Mouse (Mus musculus) natural killer cell, adult 2 months (primary cell): ENCODE measurements around the gene Cx3cl1.

ENCODE experiments used
- DNase-seq, 2 experiments: peaks; one replicate each; pipeline ENCODE4 v3.0.0; 2022; ENCODE audit warnings: low spot score in 2 of 2

The Cx3cl1 gene

DNA sequence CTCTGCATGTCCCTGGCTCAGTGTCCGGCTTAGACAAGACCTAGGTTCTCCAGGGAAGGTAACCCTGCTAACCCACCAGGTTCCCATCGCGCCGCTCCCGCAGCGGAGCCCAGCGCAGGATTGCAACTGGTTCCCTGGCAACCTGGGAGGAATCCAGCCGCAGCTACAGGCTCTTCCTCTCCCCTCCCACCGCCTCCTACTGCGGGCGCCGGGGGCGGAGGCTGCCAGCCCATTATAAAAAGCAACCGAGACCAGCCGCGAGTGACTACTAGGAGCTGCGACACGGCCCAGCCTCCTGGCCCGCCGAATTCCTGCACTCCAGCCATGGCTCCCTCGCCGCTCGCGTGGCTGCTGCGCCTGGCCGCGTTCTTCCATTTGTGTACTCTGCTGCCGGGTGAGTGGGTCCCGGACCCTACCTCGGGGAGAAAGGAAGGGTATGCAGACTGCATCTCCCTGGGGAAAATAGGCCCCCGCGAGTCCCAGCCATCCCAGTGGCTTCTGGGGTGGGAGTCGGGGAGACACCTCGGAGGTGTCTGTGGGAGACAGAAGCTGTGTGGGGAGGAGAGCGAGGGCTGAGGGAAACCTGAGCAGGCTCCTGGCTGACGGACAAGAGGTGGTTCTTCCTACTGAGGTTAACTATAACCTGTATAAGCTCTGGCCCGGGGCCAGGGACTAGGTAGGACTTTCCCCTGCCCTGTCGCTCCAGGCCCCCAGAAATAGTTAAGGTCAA is at the start of gene Cx3cl1:
Gene Cx3cl1 (plus strand): TSS at position 69 of the 730 bp plus-strand sequence.
- no peak for DNase-seq

DNA sequence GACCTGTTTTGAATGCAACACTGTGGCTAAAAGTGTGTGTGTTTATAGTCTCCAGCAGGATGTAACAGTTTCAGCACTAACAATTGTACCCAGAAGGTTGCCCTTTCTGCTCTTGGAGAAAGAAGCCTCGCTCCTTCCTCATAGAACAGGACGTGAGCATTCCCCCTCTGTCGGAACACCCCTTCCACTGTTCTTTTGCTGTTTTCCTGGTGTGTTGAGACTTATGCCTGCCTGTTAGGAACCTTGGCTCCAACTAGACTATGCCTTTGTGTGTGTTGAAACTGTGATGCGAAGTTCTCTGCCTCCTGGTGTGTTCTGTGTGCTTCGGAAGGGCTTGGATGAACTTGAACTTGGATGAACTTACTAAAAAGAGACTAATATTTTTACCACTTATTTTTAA is 45.8 kb upstream of the Cx3cl1 start:
- DNase-seq: no peak

DNA sequence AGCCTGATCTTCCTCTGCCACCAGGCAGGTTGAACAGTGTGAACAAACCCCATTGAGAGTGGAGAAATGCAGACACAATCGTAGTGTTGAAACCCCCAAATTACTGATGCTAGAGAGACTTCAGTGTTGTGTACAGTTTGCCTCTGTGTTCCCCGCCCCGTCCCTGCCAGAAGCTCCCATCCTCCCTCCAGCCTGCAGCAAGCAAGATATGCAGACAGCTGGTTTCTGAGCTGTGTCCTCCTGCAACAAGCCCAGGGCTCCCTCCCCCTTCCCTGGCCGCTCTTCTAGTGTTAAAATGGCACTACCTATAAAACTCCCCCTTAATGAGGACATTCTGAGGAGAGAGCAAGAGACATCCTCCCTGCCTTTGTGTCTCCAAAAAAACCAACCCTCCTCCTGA is 42.5 kb upstream of the Cx3cl1 start:
- DNase-seq: no peak

DNA sequence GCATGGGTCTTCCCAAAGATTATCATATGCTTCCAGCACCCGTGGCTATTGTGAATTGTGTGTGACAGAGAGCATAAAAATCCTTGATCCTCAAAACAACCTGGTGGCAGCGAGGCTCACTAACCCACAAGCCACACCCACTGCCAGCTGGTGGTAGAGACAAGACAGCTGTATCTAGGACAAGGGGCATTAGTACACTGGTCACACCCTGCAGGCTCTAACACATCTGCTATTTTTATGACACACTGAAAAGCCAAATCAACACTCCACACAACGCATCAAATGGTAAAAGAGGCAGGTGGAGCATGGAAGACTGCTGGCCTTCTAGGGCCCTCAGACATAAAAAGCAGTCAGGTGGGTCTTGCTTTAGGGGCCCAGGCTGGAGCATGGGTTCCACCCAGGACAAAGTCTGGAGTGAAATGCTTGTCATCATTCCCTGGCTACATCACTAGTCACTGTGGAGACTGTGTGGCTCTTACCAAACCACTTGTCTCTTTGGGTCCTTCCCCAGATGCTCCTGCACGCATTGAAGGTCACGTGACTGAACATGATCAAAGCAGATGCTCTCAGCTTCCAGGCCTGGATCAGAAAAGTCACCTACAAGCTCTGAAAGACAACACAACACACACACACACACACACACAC is 37.9 kb upstream of the Cx3cl1 start:
- peak in 1 of 2 experiments; percentile 18 for DNase-seq

DNA sequence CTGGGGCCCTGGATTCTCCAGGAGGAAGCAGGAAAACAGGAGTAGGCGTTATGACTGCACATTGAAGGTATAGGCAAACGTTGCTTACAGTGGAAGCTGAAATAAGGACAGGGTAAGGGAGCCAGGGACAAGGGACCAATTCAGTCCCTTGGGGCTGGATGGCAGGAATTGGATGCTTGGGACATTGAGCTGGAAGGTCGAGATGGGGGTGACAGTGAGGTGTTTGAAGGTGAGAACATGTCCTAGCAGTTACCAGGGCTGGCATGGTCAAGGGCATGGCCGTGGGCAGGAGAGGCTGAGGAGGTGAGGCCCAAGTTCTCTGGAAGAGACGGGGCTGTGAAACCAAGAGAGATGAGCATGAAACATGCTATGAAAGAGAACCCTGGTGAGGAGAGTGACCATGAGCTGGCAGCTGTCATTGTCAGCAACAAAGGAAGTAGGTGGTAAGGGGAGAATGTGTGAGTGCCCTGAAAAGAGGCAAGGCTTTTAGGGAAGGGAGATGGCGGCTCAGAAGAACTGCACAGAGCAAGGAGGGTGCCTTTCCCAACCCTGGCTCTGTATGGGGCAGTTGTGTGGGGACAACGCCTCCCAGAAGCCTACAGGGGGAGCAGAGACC is 37.0 kb upstream of the Cx3cl1 start:
- DNase-seq: no peak

DNA sequence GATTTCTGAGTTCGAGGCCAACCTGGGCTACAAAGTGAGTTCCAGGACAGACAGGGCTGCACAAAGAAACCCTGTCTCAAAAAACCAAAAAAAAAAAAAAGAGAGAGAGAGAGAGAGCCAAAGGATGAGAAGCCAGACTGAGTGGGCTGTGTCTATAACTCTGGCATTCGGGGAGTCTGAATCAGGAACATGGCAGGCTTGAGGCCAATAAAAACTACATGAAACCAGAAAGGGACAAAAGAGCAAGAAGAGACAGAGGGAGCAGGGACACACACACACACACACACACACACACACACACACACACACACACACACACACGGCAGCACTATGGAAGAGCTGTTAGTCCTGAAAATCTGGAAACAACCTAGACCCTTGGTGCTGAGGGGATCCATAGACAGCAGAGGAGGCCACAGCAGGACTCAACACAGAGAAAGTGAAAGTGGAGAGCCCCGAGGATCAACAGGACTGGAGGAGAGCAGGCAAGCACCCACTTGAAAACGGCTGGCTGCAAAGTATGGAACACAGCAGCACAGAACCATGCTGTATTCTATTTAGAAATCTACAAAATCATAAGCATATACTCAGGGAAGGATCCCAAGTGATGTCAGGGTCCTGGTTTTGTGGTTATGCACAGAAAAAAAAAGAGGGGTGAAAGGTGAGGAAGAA is 36.2 kb upstream of the Cx3cl1 start:
- no peak for DNase-seq

DNA sequence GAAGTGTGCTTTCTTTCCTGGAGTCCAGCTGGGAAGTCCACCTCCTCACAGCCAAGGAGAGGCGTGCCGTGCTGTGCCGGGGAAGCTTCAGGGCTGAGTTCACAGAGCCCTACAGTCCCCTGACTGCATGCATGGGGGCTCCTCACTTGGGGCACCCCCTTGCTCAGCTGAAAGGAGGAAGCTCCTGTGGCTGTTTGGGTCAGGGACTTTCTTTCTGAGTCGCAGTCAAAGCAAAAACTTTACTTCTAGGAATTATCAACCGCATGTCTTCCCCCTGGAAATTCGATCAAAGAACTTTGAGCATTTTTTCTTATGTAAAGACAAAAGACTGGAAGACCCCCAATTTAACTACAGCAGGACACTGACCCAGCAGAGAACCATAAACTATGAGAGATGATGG is 32.0 kb upstream of the Cx3cl1 start:
- peak in 1 of 2 experiments; percentile 39 for DNase-seq

DNA sequence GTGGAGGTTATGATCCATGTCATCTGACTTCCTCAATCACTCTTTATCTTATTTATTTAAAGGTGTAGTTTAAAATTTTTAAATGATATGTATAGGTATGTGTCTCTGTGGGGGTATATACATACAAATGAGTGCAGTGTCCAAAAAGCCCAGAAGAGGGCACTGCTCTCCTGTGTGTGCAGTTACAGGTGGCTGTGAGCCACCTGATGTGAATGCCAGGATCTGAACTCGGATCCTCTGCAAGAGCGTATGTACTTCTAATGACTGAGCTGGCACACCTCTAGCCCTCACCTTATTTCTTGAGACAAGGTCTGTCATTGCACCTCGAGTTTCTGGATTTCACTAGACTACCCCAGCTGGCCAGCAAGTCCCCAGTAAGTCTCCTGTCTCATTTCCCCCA is 31.2 kb upstream of the Cx3cl1 start:
- no peak for DNase-seq

DNA sequence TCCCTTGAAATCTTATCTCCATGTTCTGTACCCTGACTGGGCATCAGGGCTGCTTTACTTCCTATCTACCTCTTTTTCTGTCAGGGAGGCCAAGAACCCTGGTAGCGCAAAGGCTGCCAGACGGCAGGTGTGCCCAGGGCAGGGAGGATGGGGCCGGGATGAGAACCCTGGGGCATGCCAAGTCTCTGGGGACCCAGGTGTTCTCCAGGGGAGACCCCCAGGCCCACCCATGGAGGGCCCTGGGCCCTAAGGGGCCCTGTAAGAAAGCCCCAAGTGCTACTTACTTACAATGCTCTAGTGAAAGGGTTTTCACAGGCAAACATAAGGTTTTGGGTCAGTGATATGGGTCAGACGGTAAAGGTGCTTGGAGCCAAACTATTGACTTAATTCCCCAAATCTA is 30.1 kb upstream of the Cx3cl1 start:
- no peak for DNase-seq

DNA sequence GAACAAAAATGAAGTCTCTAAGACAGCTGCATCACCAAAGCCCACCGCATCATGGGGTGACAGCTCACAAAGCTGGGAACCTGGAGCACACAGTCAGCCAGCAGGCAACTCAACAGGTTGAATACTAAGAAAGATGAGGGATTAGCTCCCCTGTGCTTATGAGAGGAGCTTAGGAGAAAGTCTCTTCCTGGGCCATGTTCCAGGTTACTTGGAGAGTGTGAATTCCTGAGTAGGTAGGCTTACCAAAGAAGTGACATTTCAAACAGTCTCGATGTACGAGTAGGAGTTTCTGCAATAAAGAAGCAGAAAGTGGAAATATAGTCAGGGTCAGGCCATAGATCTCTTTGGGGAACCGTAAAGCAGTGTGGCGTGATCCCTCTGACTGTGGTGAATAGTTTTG is 27.3 kb upstream of the Cx3cl1 start:
- no peak for DNase-seq

DNA sequence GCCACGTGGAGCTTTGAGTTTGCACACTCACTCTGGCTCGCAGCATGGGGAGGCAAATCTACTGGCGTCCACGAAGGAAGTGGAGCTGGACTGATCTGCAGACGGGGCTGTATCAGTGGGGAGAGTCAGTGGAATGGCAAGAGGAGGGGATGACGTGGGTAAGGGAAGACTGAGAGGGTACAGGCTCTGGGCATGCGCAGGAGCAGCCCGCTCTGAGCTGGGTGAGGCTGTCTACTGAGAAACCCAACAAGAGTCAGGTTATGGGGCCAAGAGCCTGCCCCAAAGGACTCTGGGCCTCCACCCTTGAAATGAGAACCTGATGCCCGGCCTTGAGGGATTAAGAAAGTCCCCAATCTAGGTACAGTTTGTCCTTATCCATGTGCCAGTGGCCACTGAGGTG is 26.8 kb upstream of the Cx3cl1 start:
- DNase-seq: no peak

DNA sequence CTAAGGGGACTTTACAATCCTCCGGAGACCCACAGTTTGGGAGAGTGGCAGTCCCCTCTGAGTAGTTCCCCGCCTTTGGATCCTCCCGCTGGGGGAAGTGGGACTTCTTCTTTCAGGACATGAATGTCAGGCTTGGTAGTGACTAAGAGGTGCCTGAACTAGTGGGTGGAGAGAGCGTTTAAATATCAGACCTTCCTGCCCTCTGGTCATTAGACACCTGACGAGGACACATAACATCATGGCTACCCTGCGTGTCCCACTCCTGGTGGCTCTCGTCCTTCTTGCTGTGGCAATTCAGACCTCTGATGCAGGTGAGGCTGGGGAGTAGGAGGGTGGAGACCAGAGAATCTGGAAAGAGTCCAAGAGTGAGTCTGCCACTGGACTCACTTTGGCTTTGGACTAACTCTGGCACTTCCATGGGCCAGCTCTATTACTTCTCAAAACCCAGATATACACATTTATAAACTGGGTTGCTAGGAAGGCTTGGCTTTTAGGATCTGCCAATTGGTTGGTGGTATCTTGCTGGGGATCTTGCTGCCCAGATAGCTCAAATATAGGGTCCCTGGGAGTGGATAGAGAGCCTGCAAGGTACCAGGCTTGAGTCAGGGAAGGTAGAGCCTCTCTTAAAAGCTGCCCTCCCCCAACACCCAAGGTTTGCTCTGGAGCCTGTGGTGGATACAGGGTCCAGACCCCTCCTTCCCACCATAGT is 26.2 kb upstream of the Cx3cl1 start, which contains the start of gene Ccl22:
Gene Ccl22 (plus strand): TSS at position 115 of the 709 bp plus-strand sequence.
- no peak for DNase-seq

DNA sequence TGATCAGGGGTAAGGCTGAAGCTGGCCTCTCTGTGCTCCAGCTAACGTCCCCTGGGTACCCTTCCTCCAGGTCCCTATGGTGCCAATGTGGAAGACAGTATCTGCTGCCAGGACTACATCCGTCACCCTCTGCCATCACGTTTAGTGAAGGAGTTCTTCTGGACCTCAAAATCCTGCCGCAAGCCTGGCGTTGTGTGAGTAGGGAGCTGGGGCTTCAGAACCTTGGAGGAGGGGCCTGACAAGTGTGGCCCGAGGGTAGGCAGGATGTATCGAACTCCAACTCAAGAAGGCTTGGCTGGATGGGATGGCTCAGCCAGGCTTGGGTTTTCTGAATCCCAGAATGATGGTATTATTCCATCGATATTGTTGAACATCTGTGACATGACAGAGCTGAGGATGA is 25.0 kb upstream of the Cx3cl1 start:
- DNase-seq: no peak

DNA sequence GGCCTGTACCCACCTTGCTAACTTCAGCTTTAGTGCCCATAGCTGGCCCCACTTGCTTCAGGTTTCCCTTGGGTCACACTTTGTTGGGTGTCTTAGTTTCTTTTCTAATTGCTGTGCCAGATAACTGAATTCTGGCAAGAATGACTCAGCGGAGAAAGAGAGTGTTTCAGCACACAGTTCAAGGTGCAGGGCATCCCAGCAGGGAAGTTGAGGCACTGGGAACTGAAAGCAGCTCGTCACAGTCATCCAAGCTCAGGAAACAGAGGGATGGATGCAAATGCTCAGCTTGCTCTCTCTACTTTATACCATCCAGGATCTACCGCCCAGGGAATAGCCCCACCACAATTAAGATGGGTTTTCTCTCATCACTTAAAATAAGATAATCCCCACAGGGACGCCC is 23.4 kb upstream of the Cx3cl1 start:
- no peak for DNase-seq

DNA sequence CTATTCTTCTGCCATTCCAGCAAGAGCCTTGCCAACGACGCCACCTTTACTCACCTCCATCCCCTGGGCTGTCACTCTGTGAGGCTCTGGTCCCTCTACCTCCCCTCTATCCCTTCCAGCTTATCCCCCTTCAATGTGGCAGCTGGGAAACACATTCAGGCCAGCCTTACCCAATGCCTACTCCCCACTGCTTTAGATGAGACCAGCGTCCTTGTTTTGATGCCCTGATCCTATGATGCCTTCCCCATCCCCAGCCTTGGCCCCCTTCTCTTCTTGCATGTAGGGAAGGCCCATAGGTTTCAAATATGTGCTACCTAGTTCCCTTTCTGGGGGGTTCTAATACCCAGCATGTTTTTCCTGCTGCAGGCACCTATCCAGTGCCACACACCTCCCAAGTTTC is 21.9 kb upstream of the Cx3cl1 start:
- DNase-seq: no peak

DNA sequence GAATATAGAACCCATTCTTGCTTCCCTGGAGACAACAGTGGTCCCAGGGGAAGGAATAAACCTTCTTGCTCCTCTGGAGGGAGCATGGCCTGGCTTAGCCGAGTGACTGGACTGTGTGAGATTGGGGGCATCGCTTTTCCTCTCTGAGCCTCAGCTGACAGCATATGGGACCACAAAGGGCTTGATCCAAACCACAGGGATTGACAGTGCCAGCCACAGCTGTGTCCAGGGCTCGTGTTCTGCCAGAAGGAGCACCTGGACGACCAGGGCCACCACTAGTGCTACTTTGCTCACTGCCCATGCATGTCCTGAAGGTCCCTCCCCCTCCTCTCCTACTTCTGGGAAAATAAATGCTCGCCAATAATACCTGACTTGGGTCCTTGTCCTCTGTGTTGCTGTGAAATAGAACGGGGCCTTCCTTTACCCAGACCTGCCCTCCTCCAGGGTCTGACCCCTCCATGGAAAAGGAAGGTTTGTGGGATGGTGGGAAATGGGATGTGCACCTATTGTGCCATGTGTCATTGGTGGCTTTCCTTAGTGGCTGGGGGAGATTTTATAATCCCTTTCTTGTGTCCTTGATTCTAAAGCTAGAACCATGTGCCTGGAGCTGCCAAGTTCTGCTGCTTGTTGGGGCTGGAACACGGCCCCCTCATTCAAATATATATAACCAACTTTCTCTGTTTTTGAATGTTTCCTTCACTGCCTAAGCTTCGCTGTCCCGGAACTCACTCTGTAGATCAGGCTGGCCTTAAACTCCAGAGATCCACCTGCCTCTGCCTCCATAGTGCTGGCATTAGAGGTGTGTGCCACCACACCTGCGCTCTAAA is 20.6 kb upstream of the Cx3cl1 start:
- no peak for DNase-seq

DNA sequence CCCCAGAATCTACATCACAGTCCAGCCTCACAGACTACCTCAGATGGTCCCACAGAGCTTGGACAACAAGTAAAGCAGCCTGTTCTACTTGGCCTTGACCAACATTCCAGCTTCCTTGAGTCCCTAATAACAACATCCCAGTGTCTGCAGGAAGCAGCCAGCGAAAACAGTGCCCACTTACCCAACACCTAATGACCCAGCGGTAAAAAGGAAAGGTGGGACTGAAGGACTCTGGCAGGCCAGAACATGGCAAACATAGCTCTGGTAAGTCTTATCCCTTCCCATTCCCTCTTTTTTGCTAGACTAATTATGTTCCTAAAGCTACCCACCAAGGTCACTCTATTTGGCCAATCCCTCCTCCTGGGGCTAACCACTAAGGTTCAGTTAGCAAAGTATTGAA is 17.8 kb upstream of the Cx3cl1 start:
- DNase-seq: no peak

DNA sequence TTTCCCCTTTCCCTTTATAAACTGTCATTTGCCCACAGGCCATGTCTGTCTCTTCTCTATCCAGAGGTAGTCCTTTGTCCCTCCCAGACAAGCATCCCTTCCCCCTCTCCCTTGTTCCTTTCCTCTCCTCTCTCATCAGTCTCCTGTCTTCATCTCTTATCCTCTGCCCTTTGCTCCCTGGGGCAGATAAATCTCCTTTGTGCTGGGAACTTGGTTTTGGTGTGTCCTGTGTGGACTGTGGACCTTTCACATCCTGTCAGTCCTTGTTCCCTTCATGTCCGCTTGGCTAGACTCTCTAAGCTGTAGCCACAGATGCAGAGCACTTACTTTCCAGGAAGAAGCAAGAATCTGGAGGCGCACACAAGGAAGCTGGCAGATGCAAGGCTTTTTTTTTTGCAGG is 17.3 kb upstream of the Cx3cl1 start:
- DNase-seq: no peak

DNA sequence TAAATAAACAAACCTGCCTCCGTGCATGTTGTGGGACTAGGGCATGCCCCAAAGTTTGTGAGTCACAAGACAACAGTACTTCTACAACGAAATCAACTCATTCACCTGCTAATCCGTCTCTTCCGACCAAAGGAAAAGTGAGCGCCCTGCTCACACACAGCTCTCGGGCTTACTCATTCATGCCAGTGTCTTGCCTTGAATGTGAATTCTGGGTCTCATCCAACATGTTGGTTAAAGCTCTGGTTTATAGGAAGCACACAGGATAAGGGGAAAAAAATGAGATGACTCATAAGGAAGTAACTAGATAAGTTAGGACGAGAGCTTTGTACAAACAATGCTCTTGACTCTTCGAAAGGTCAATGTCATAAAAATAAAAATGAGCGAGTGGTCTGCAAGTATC is 4.8 kb upstream of the Cx3cl1 start:
- no peak for DNase-seq

DNA sequence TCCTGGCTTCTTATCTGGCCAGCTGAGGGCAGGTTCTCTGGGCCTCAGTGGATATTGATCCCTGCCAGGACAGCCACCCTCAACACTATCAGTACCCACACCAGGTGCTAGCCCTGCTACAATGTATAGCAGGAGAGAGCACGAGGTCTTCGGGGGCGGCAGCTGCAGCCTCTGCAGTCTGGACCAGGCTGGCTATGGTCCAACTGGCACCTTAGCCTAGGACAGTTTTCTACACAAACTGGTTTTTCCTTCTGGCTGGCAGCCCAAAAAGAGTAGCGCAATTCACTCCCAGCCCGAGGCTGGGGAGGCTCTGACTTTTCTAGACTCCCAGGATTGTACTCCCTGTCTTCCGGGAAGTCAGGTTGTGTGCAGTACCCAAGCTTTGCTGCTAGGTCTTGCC is 864 bp upstream of the Cx3cl1 start:
- no peak for DNase-seq

DNA sequence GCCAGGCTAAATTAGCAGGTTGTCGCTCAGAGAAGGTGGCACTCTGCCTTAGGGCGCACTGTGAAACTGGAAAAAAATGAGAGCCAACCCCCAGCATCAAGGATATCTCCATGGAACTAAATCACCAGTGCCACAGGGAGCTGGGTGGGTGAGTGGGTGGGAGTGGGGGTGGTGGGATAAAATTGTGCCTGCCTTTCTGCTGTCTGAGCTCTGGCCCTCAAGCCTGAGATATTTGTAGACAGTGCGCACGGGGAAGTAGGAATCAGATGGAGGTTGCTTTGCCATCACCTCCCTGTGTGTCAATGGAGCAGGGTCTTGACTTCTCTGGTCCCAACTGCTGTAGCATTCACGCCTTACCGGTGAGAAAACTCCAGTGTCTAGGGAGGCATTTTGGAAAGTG is 1.2 kb downstream of the Cx3cl1 start:
- no peak for DNase-seq
